Mouse (Mus musculus) hindbrain, postnatal 0 days (tissue): ENCODE data around the gene Lonp2. TPM values are rescaled to one million over a fixed set of nuclear protein-coding genes. Genes with fewer than 3 reads are reported as not detected.

ENCODE experiments used
- ATAC-seq: fragments of 200-750 bp; cut with Nextera tagmentation; 2 replicates; pipeline ENCODE4 v1.8.0; 2017; ENCODE audit warnings: mild to moderate bottlenecking, moderate TSS enrichment, moderate library complexity
- DNase-seq: peaks from one replicate; pipeline ENCODE4 v3.0.0-alpha.2; 2015; ENCODE audit warnings: low spot score
- H3K27ac ChIP-seq: fragments of 300-500 bp; sonication (generic); 2 replicates; pipeline ENCODE4 v1.5.1; 2014; ENCODE audit warnings: mild to moderate bottlenecking
- H3K27me3 ChIP-seq: fragments of 300-500 bp; sonication (generic); 2 replicates; pipeline ENCODE4 v1.6.1; 2014; ENCODE audit warnings: low read length, mixed read lengths; ENCODE audit not compliant: insufficient read depth
- H3K36me3 ChIP-seq: fragments of 300-500 bp; sonication (generic); 2 replicates; pipeline ENCODE4 v1.6.1; 2014; ENCODE audit warnings: low read length, mixed read lengths; ENCODE audit not compliant: insufficient read depth
- H3K4me1 ChIP-seq: fragments of 300-500 bp; sonication (generic); 2 replicates; pipeline ENCODE4 v1.6.1; 2014; ENCODE audit warnings: antibody characterized with exemption, low read length, mixed read lengths; ENCODE audit not compliant: insufficient read depth
- H3K4me2 ChIP-seq: fragments of 300-500 bp; sonication (generic); 2 replicates; pipeline ENCODE4 v1.6.1; 2014; ENCODE audit warnings: low read depth, mild to moderate bottlenecking, low read length, moderate library complexity, mixed read lengths
- H3K4me3 ChIP-seq: fragments of 300-500 bp; sonication (generic); 2 replicates; pipeline ENCODE4 v1.5.1; 2014; ENCODE audit warnings: low read length
- H3K9ac ChIP-seq: fragments of 300-500 bp; sonication (generic); replicated peaks from 2 replicates; pipeline ENCODE4 v1.6.1; 2014; ENCODE audit warnings: mild to moderate bottlenecking, low read length, moderate library complexity, mixed read lengths
- H3K9me3 ChIP-seq: fragments of 300-500 bp; sonication (generic); 2 replicates; pipeline ENCODE4 v1.6.1; 2016; ENCODE audit warnings: low read length, mixed read lengths
- CTCF ChIP-seq: IDR thresholded peaks from 2 replicates; pipeline ENCODE4 v1.5.1; 2016; ENCODE audit warnings: antibody characterized with exemption, control low read depth, low read depth
- WGBS: fragments of 180-500 bp; shearing (Covaris S2); extraction: QIAGEN DNeasy Blood & Tissue Kit; methylation state at CpG from one replicate; pipeline ENCODE4 v1.1.7; 2014; 5-methylcytosine and 5-hydroxymethylcytosine counted together
- polyA plus RNA-seq: library from polyadenylated mRNA; unstranded; fragments of >200 nt; fragmentation: Nextera tagmentation; extraction: Ambion mirVana; gene quantifications from 2 replicates; pipeline ENCODE4 v1.2.1, GENCODE M21; 2015
- total RNA-seq: library from RNA; depleted of rRNA; stranded (reverse); fragments of >200 nt; gene quantifications from 2 replicates; pipeline ENCODE4 v1.2.3, GENCODE M21; 2014

The Lonp2 gene
- total and polyA plus RNA-seq, 2 experiments from 2014 or later: 58.8 to 65.2 TPM

GRCm38 (mm10) chr8:86756948-86757733, 133.3 kb downstream of the Lonp2 start:
- ATAC-seq: 0 out of 2 replicates have a peak, but pooled peaks have one; percentile 21
- WGBS: 11% methylated on average over 23 of the region's 23 CpGs
- H3K4me1 ChIP-seq: peaks cover 6% of the 10 kb centered on the region; the same call in 1 of the 2 replicates
- H3K4me3 ChIP-seq: peak overlapping the region; percentile 16
- H3K9ac ChIP-seq: peak overlapping the region; percentile 35; the same call in 1 of the 2 replicates
- H3K27ac ChIP-seq: no peak overlapping the region
- no peak for TF ChIP-seq CTCF
- H3K9me3 ChIP-seq: no peaks in the 10 kb centered on the region
- peak overlapping the region; percentile 49 for H3K4me2 ChIP-seq
- DNase-seq: peak; percentile 49
- H3K27me3 ChIP-seq: no peaks in the 10 kb centered on the region
- H3K36me3 ChIP-seq: no peaks in the 10 kb centered on the region

- Histone ChIP-seq H3K36me3 (no peaks in the 10 kb centered on the region), H3K4me1 (peaks cover 6% of the 10 kb centered on the region; the same call in 1 of the 2 replicates), H3K9ac (no peak overlapping the region), H3K9me3 (no peaks in the 10 kb centered on the region), H3K27me3 (no peaks in the 10 kb centered on the region), H3K4me2 (no peak overlapping the region), H3K4me3 (no peak overlapping the region), H3K27ac (no peak overlapping the region)
- DNase-seq (no peak), ATAC-seq (no peak)
- 76% methylated on average over 3 of the region's 3 CpGs for WGBS
- TF ChIP-seq CTCF: no peak
These were observed 134.8 kb downstream of the Lonp2 start for GRCm38 (mm10) chr8:86758651-86759050.

DNA sequence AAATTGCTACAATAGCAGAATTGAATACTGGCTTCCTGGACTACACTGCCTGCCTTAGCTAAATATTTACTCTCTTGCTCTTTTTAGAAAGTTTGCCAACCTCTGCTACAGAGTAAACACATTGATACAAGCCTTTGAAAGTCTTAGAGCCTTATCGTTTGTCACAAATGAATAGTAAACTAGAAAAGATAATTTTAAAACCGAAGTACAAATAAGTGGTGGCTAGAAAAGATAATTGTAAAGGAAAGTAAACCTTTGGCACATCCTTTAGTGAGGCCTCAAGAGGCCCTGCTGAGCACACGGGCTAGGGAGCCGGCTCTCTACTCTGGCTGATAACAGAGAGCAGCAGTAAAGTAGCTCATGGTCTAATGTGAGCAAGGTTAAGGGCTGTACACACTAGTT, 135.2 kb downstream of the Lonp2 start:
- ATAC-seq: no peak
- Histone ChIP-seq H3K4me2 (no peak overlapping the region), H3K4me1 (peaks cover 6% of the 10 kb centered on the region; the same call in 1 of the 2 replicates), H3K4me3 (no peak overlapping the region), H3K36me3 (no peaks in the 10 kb centered on the region), H3K9me3 (no peaks in the 10 kb centered on the region), H3K9ac (no peak overlapping the region), H3K27me3 (no peaks in the 10 kb centered on the region), H3K27ac (no peak overlapping the region)
- WGBS: 61% methylated on average over 4 of the region's 4 CpGs
- no peak for DNase-seq
- TF ChIP-seq CTCF: no peak

GRCm38 (mm10) chr8:86760746-86761145, 136.9 kb downstream of the Lonp2 start:
- ATAC-seq: no peak

DNA sequence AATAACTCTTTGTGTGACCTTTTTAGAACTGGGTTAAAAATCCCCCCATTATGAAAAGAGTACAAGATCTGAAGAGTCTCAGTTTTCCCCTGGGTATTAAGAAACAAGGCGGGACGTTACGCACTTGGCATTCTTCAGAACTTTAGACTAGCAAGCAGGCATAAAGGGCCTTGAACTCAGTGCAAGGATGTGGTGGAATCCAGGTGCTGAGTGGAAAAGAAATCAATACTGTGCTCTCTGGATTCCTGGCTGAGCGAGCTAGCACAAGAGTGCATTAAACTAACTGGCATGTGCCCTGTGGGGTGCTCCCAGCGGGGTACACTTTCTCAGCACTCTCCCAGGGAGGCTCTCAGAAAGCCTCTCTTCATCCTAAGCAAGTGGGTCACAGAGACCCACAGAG, 139.0 kb downstream of the Lonp2 start:
- Histone ChIP-seq H3K4me1 (no peaks in the 10 kb centered on the region), H3K9ac (no peak overlapping the region), H3K27ac (no peak overlapping the region), H3K9me3 (no peaks in the 10 kb centered on the region), H3K4me2 (no peak overlapping the region), H3K36me3 (no peaks in the 10 kb centered on the region), H3K4me3 (no peak overlapping the region), H3K27me3 (no peaks in the 10 kb centered on the region)
- DNase-seq (no peak), ATAC-seq (no peak)
- no peak for TF ChIP-seq CTCF
- WGBS: 68% methylated on average over 5 of the region's 5 CpGs

More at GRCm38 (mm10) chr8:86760746-86761145, 136.9 kb downstream of the Lonp2 start:
- H3K4me3 ChIP-seq: no peak overlapping the region
- no peak for TF ChIP-seq CTCF
- WGBS: 75% methylated on average over 6 of the region's 6 CpGs
- no peaks in the 10 kb centered on the region for H3K9me3 ChIP-seq
- H3K36me3 ChIP-seq: no peaks in the 10 kb centered on the region
- H3K4me1 ChIP-seq: peaks cover 6% of the 10 kb centered on the region; the same call in 1 of the 2 replicates
- H3K27me3 ChIP-seq: no peaks in the 10 kb centered on the region
- no peak overlapping the region for H3K27ac ChIP-seq
- DNase-seq: no peak
- no peak overlapping the region for H3K9ac ChIP-seq
- H3K4me2 ChIP-seq: no peak overlapping the region

GRCm38 (mm10) chr8:86765155-86765554, 141.3 kb downstream of the Lonp2 start:
- DNase-seq (no peak), ATAC-seq (no peak)
- Histone ChIP-seq H3K4me1 (no peaks in the 10 kb centered on the region), H3K27me3 (no peaks in the 10 kb centered on the region), H3K9ac (no peak overlapping the region), H3K4me2 (no peak overlapping the region), H3K4me3 (no peak overlapping the region), H3K27ac (no peak overlapping the region), H3K36me3 (no peaks in the 10 kb centered on the region), H3K9me3 (no peaks in the 10 kb centered on the region)
- no peak for TF ChIP-seq CTCF
- WGBS: 92% methylated on average over 10 of the region's 10 CpGs

DNA sequence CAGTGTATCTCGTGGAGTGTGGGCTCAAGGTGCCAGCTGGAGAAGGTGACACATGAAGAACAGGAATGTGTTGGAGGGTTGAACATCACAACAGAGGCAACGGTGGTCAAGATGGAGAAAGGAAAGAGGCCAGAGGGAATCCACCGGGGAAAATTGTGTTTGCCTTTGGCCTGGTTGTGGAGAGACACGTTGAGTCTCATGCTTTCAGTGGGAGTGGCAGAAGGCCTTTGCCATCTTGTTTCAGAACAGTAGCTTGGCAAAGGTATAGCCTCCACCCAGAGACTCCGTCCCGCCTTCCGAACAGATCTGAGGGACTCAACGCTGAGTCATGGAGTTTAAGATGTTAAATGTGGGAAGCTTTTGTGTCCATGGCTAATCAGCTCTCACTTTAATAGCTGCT, 141.8 kb downstream of the Lonp2 start:
- ATAC-seq: no peak
- no peak overlapping the region for H3K9ac ChIP-seq
- no peak overlapping the region for H3K4me2 ChIP-seq
- H3K27ac ChIP-seq: no peak overlapping the region
- 93% methylated on average over 8 of the region's 8 CpGs for WGBS
- H3K4me1 ChIP-seq: no peaks in the 10 kb centered on the region
- TF ChIP-seq CTCF: no peak
- H3K9me3 ChIP-seq: no peaks in the 10 kb centered on the region
- no peak for DNase-seq
- H3K27me3 ChIP-seq: no peaks in the 10 kb centered on the region
- H3K36me3 ChIP-seq: no peaks in the 10 kb centered on the region
- no peak overlapping the region for H3K4me3 ChIP-seq
